Mouse (Mus musculus) MEL (cell line): ENCODE data around the gene Stac.

Experiments used
- CTCF ChIP-seq, 3 experiments: IDR thresholded peaks in 2 of 3; conservative IDR thresholded peaks in 1 of 3; 2 replicates each; pipeline ENCODE4 v1.5.1; 2011 to 2012; ENCODE audit warnings: low read length in 3 of 3, low read depth in 2 of 3, mild to moderate bottlenecking in 2 of 3, improper control_type of control experiment in 1 of 3, inconsistent platforms in 1 of 3, mixed read lengths in 1 of 3, moderate library complexity in 1 of 3; ENCODE audit not compliant: control insufficient read depth in 1 of 3, insufficient read depth in 1 of 3, poor library complexity in 1 of 3, severe bottlenecking in 1 of 3
- EP300 ChIP-seq, 2 experiments: IDR thresholded peaks; 2 replicates each; pipeline ENCODE4 v1.6.1; 2011; ENCODE audit warnings: improper control_type of control experiment in 2 of 2, low read length in 2 of 2, low read depth in 1 of 2, mild to moderate bottlenecking in 1 of 2
- MAZ ChIP-seq: IDR thresholded peaks from 2 replicates; pipeline ENCODE4 v1.6.1; 2012; ENCODE audit warnings: low read depth, mild to moderate bottlenecking, inconsistent platforms, low read length, improper control_type of control experiment
- POLR2A ChIP-seq, 2 experiments: IDR thresholded peaks; 2 replicates each; pipeline ENCODE4 v1.6.1; 2011 to 2012; ENCODE audit warnings: low read length in 2 of 2, mild to moderate bottlenecking in 2 of 2, control low read depth in 1 of 2, improper control_type of control experiment in 1 of 2, low read depth in 1 of 2, moderate library complexity in 1 of 2; ENCODE audit not compliant: control insufficient read depth in 1 of 2, insufficient read depth in 1 of 2, poor library complexity in 1 of 2
- RCOR1 ChIP-seq: IDR thresholded peaks from 2 replicates; pipeline ENCODE4 v1.6.1; 2012; ENCODE audit warnings: low read depth, mild to moderate bottlenecking, inconsistent platforms, low read length, improper control_type of control experiment

DNA sequence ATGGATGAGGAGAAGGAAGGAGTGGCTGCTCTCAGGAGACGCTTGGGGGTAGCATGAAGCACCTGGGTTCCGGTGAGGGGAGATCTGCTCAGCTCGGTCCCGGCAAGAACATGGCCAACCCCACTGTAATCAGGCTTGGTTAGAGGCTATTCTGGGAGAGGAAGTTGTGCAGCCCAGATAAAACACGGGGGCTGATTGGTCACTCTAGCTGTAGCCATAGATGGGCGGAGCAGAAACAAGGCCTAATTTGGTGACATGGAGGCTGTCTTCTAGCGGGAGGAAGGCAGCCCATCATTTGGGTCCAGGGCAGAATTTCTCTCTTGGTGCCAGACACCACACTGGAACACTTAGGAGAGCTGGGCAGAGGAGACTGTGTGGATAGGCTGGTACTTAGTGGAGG is 167.9 kb downstream of the Stac start:
- TF ChIP-seq EP300 (IDR thresholded peaks at IDR 0.05; ENCODE audit: low read depth in 1 of 2, low read length in 2 of 2) (no peak), CTCF (IDR thresholded peaks at IDR 0.05 in 2 of 3, conservative IDR thresholded peaks at IDR 0.05 in 1 of 3; ENCODE audit: control insufficient read depth in 1 of 3, insufficient read depth in 1 of 3, low read depth in 2 of 3, low read length in 3 of 3, poor library complexity in 1 of 3, severe bottlenecking in 1 of 3) (no peak), RCOR1 (no peak), MAZ (no peak), POLR2A (IDR thresholded peaks at IDR 0.05; ENCODE audit: control insufficient read depth in 1 of 2, insufficient read depth in 1 of 2, low read depth in 1 of 2, low read length in 2 of 2, poor library complexity in 1 of 2) (no peak)
